Mouse (Mus musculus) ES-Bruce4 (cell line): ENCODE data around the gene Stk38. TPM values are rescaled to one million over a fixed set of nuclear protein-coding genes. Genes with fewer than 3 reads are reported as not detected.
"Not testable (repeated sequence)": the region's sequence is repeated elsewhere in the genome, so short reads cannot be mapped to it uniquely, and the experiment has no call there.

Source experiments
- H3K27ac ChIP-seq: 2 replicates; pipeline ENCODE4 v1.5.1; 2012; ENCODE audit warnings: low read length, inconsistent platforms; ENCODE audit not compliant: insufficient read depth
- H3K27me3 ChIP-seq: 2 replicates; pipeline ENCODE4 v1.6.1; 2012; ENCODE audit warnings: mild to moderate bottlenecking, low read length, inconsistent platforms; ENCODE audit not compliant: control insufficient read depth, poor library complexity, insufficient read depth, severe bottlenecking
- H3K36me3 ChIP-seq: 2 replicates; pipeline ENCODE4 v1.6.1; 2012; ENCODE audit warnings: inconsistent platforms, mild to moderate bottlenecking, low read length, moderate library complexity; ENCODE audit not compliant: control insufficient read depth, poor library complexity, insufficient read depth, severe bottlenecking
- H3K4me1 ChIP-seq: one replicate; pipeline ENCODE4 v1.8.1; 2011; ENCODE audit warnings: low read length; ENCODE audit not compliant: control insufficient read depth, insufficient read depth
- H3K4me3 ChIP-seq: 2 replicates; pipeline ENCODE4 v1.5.1; 2011; ENCODE audit warnings: low read depth, mild to moderate bottlenecking, low read length
- H3K9ac ChIP-seq: 2 replicates; pipeline ENCODE4 v1.6.1; 2012; ENCODE audit warnings: low read depth, mild to moderate bottlenecking, inconsistent platforms; ENCODE audit not compliant: poor library complexity, severe bottlenecking
- H3K9me3 ChIP-seq: replicated peaks from 2 replicates; pipeline ENCODE4 v1.6.1; 2012; ENCODE audit warnings: mild to moderate bottlenecking, low read length, inconsistent platforms; ENCODE audit not compliant: control insufficient read depth, poor library complexity, insufficient read depth, severe bottlenecking
- CTCF ChIP-seq: IDR thresholded peaks from one replicate; pipeline ENCODE4 v1.8.1; 2011; ENCODE audit warnings: low read depth, low read length
- EP300 ChIP-seq: IDR thresholded peaks from 2 replicates; pipeline ENCODE4 v1.6.1; 2011; ENCODE audit warnings: low read depth, low read length; ENCODE audit not compliant: insufficient read depth
- POLR2A ChIP-seq: IDR thresholded peaks from one replicate; pipeline ENCODE4 v1.8.1; 2011; ENCODE audit warnings: low read length; ENCODE audit not compliant: insufficient read depth
- polyA plus RNA-seq: library from polyadenylated mRNA; stranded (reverse); fragments of >200 nt; gene quantifications from 2 replicates; pipeline ENCODE4 v1.2.4, GENCODE M21; 2011; ENCODE audit warnings: low read depth; ENCODE audit not compliant: missing spikeins, insufficient read depth, insufficient read length

Gene Stk38
- polyA plus RNA-seq, 1 experiment: 171 TPM

GRCm38 (mm10) chr17:29000465-29000864 is 7.3 kb downstream of the Stk38 start:
- Histone ChIP-seq H3K9me3 (no peaks in the 10 kb centered on the region), H3K4me1 (no peaks in the 10 kb centered on the region), H3K4me3 (no peak overlapping the region), H3K9ac (no peak overlapping the region), H3K36me3 (peaks cover 49% of the 10 kb centered on the region), H3K27me3 (no peaks in the 10 kb centered on the region), H3K27ac (no peak overlapping the region)
- TF ChIP-seq POLR2A: no peak
- TF ChIP-seq CTCF: no peak
- no peak for TF ChIP-seq EP300

DNA sequence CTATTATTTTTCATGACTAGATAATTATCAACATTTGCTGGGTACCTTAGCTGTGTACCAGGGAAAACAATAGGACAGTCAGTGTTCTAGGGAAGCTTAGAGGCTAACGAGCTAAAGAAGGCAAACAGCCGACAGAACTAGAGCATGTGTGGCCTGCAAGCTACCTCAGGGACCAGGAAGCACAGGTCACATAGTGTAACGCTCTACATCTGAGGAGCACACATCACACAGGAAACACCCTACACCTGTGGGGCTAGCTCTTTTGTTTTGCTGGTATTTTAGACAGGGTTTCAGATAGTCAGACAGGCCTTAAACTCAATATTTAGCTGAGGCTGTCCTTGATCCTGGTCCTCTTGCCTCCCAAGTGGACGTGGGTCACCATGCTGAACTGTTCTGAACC is 13.2 kb downstream of the Stk38 start:
- H3K36me3 ChIP-seq: peaks cover 64% of the 10 kb centered on the region
- TF ChIP-seq EP300 (no peak), CTCF (no peak), POLR2A (no peak)
- H3K4me3 ChIP-seq: no peak overlapping the region
- no peak overlapping the region for H3K27ac ChIP-seq
- no peaks in the 10 kb centered on the region for H3K27me3 ChIP-seq
- no peak overlapping the region for H3K9ac ChIP-seq
- no peaks in the 10 kb centered on the region for H3K9me3 ChIP-seq
- no peaks in the 10 kb centered on the region for H3K4me1 ChIP-seq

GRCm38 (mm10) chr17:28993004-28993403 is 14.8 kb downstream of the Stk38 start:
- not testable (repeated sequence) for H3K27me3 ChIP-seq, H3K4me3 ChIP-seq, H3K4me1 ChIP-seq, H3K27ac ChIP-seq, H3K9me3 ChIP-seq, H3K9ac ChIP-seq
- peaks cover 61% of the 10 kb centered on the region for H3K36me3 ChIP-seq

- H3K9me3 ChIP-seq: no peaks in the 10 kb centered on the region
- H3K27me3 ChIP-seq: no peaks in the 10 kb centered on the region
- no peaks in the 10 kb centered on the region for H3K4me1 ChIP-seq
- TF ChIP-seq EP300: no peak
- no peak for TF ChIP-seq POLR2A
- TF ChIP-seq CTCF: no peak
- H3K36me3 ChIP-seq: peaks cover 59% of the 10 kb centered on the region
- H3K9ac ChIP-seq: no peak overlapping the region
- no peak overlapping the region for H3K27ac ChIP-seq
- no peak overlapping the region for H3K4me3 ChIP-seq
Observed at GRCm38 (mm10) chr17:28992105-28992504, 15.7 kb downstream of the Stk38 start.

DNA sequence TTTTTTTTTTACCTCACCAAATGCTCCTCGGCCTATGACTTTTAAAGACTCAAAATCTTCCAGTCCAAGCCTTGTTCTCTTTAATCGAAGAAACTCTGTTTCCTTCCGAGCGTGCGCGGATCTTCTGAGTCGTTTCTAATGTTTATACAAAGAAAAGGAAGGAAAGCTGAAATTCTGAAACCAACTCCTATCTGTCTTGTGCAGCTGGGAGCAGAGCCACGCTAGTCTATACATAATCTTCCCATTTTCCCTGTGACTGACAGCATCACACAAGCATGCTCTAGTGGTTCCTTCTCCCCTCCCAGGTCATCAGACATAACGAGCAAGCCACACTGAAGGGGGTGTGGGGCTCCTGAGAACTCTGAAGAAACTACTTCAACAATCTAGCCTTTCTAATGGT is 16.5 kb downstream of the Stk38 start:
- H3K9me3 ChIP-seq: no peaks in the 10 kb centered on the region
- TF ChIP-seq POLR2A (no peak), EP300 (no peak), CTCF (no peak)
- H3K4me3 ChIP-seq: no peak overlapping the region
- H3K27ac ChIP-seq: no peak overlapping the region
- peaks cover 56% of the 10 kb centered on the region for H3K36me3 ChIP-seq
- no peaks in the 10 kb centered on the region for H3K4me1 ChIP-seq
- no peak overlapping the region for H3K9ac ChIP-seq
- H3K27me3 ChIP-seq: no peaks in the 10 kb centered on the region

- no peaks in the 10 kb centered on the region for H3K9me3 ChIP-seq
- TF ChIP-seq CTCF (no peak), EP300 (no peak), POLR2A (no peak)
- H3K36me3 ChIP-seq: peaks cover 56% of the 10 kb centered on the region
- H3K27me3 ChIP-seq: no peaks in the 10 kb centered on the region
- no peaks in the 10 kb centered on the region for H3K4me1 ChIP-seq
- H3K4me3 ChIP-seq: no peak overlapping the region
- no peak overlapping the region for H3K9ac ChIP-seq
- H3K27ac ChIP-seq: no peak overlapping the region
Observed at GRCm38 (mm10) chr17:28990060-28990459, 17.7 kb downstream of the Stk38 start.
